ENCODE assay signal across 23 mouse cellular contexts in genomic region chr8:87105106-87105505, GRCm38 (mm10).
DNase-seq lines count a peak whose midpoint lies in the region; ATAC-seq and TF ChIP-seq lines count a peak whose summit lies in the region.
"Had no signal": no experiment of that assay in that cellular context is flagged by ENCODE, and none has a peak within 500 bp of the region (broad histone marks: within the 10 kb centered on the region; RNA-seq: fewer than 3 reads in every experiment).

No protein-coding gene starts in this region.

- no peaks in the 10 kb centered on the region for H3K36me3 ChIP-seq in forebrain, embryonic 14.5 days (ENCODE audit: control insufficient read depth, insufficient read depth, low read length)
- no peaks in the 10 kb centered on the region for H3K36me3 ChIP-seq in forebrain, embryonic 11.5 days (ENCODE audit: control insufficient read depth, insufficient read depth, low read length)
- H3K36me3 ChIP-seq in midbrain, embryonic 14.5 days (ENCODE audit: control insufficient read depth, insufficient read depth, low read length) = no peaks in the 10 kb centered on the region
- no peaks in the 10 kb centered on the region for H3K36me3 ChIP-seq in midbrain, embryonic 11.5 days (ENCODE audit: control insufficient read depth, insufficient read depth, low read length)
- no peaks in the 10 kb centered on the region for H3K36me3 ChIP-seq in neural tube, embryonic 15.5 days
- H3K36me3 ChIP-seq: embryonic facial prominence, embryonic 10.5 days; forebrain, embryonic 12.5 days; heart, embryonic 12.5 days; liver, embryonic 15.5 days; midbrain, embryonic 12.5 days had no signal

- H3K9me3 ChIP-seq in forebrain, embryonic 14.5 days (replicated peaks; ENCODE audit: control insufficient read depth, low read length) = no peaks in the 10 kb centered on the region
- H3K9me3 ChIP-seq in forebrain, embryonic 11.5 days (ENCODE audit: control insufficient read depth, low read length) = no peaks in the 10 kb centered on the region
- no peaks in the 10 kb centered on the region for H3K9me3 ChIP-seq in midbrain, embryonic 14.5 days (ENCODE audit: control insufficient read depth, low read length)
- no peaks in the 10 kb centered on the region; the same call in 1 of the 2 replicates for H3K9me3 ChIP-seq in midbrain, embryonic 11.5 days (ENCODE audit: control insufficient read depth, low read length)
- no peaks in the 10 kb centered on the region for H3K9me3 ChIP-seq in neural tube, embryonic 15.5 days (replicated peaks)
- H3K9me3 ChIP-seq: embryonic facial prominence, embryonic 10.5 days; forebrain, embryonic 12.5 days; heart, embryonic 12.5 days; liver, embryonic 15.5 days; midbrain, embryonic 12.5 days had no signal

- no peak overlapping the region for H3K4me3 ChIP-seq in forebrain, embryonic 14.5 days (ENCODE audit: low read depth, low read length)
- no peak overlapping the region for H3K4me3 ChIP-seq in forebrain, embryonic 11.5 days (ENCODE audit: low read depth, low read length)
- H3K4me3 ChIP-seq in layer of hippocampus, adult 2 months = no peak overlapping the region
- no peak overlapping the region for H3K4me3 ChIP-seq in midbrain, embryonic 14.5 days (replicated peaks; ENCODE audit: low read depth, low read length)
- no peak overlapping the region for H3K4me3 ChIP-seq in midbrain, embryonic 11.5 days (ENCODE audit: low read depth, low read length)
- no peak overlapping the region for H3K4me3 ChIP-seq in neural tube, embryonic 15.5 days (replicated peaks)
- H3K4me3 ChIP-seq: embryonic facial prominence, embryonic 10.5 days; forebrain, embryonic 12.5 days; heart, embryonic 12.5 days; left cerebral cortex, adult 2 months; liver, embryonic 15.5 days; midbrain, embryonic 12.5 days had no signal

- H3K9ac ChIP-seq in forebrain, embryonic 14.5 days (ENCODE audit: low read length) = no peak overlapping the region
- no peak overlapping the region for H3K9ac ChIP-seq in forebrain, embryonic 11.5 days (ENCODE audit: low read length)
- H3K9ac ChIP-seq in midbrain, embryonic 14.5 days (replicated peaks; ENCODE audit: low read length) = no peak overlapping the region
- H3K9ac ChIP-seq in midbrain, embryonic 11.5 days (ENCODE audit: low read length) = no peak overlapping the region
- no peak overlapping the region for H3K9ac ChIP-seq in neural tube, embryonic 15.5 days (replicated peaks)
- H3K9ac ChIP-seq: forebrain, embryonic 12.5 days; heart, embryonic 12.5 days; liver, embryonic 15.5 days; midbrain, embryonic 12.5 days had no signal

- no peak for TF ChIP-seq CTCF in layer of hippocampus, adult 2 months (conservative IDR thresholded peaks at IDR 0.05)

- peak; percentile 16 for DNase-seq in forebrain, embryonic 14.5 days (ENCODE audit: low spot score)
- DNase-seq in forebrain, embryonic 11.5 days (ENCODE audit: low spot score) = no peak
- DNase-seq in layer of hippocampus, adult 2 months (ENCODE audit: low spot score in 2 of 2) = peak; percentile 11 to 27
- DNase-seq in layer of hippocampus, postnatal 25 days (ENCODE audit: extremely low spot score in 1 of 2, low spot score in 1 of 2) = no peak
- DNase-seq in midbrain, embryonic 14.5 days = peak; percentile 55
- DNase-seq in midbrain, embryonic 11.5 days (ENCODE audit: low spot score, missing footprints) = no peak
- no peak for DNase-seq in heart, postnatal 4 days
- DNase-seq: adrenal gland, adult 2 months; cerebellum, adult 9-10 months; gastrocnemius, postnatal 10 days; heart, adult 11 months; heart, postnatal 14 days; right cerebral cortex, postnatal 14 days had no signal

- no peaks in the 10 kb centered on the region for H3K27me3 ChIP-seq in forebrain, embryonic 14.5 days (replicated peaks; ENCODE audit: control insufficient read depth, insufficient read depth, low read length)
- no peaks in the 10 kb centered on the region for H3K27me3 ChIP-seq in forebrain, embryonic 11.5 days (ENCODE audit: control insufficient read depth, insufficient read depth, low read length)
- no peaks in the 10 kb centered on the region for H3K27me3 ChIP-seq in midbrain, embryonic 14.5 days (ENCODE audit: control insufficient read depth, insufficient read depth, low read length)
- no peaks in the 10 kb centered on the region for H3K27me3 ChIP-seq in midbrain, embryonic 11.5 days (ENCODE audit: control insufficient read depth, insufficient read depth, low read length)
- H3K27me3 ChIP-seq in neural tube, embryonic 15.5 days (replicated peaks) = no peaks in the 10 kb centered on the region
- H3K27me3 ChIP-seq: heart, embryonic 12.5 days; liver, embryonic 15.5 days had no signal

- H3K4me2 ChIP-seq in forebrain, embryonic 14.5 days (ENCODE audit: low read length) = no peak overlapping the region
- H3K4me2 ChIP-seq in forebrain, embryonic 11.5 days (ENCODE audit: low read depth, low read length, severe bottlenecking) = no peak overlapping the region
- H3K4me2 ChIP-seq in midbrain, embryonic 14.5 days (ENCODE audit: low read length) = no peak overlapping the region
- H3K4me2 ChIP-seq in midbrain, embryonic 11.5 days = no peak overlapping the region
- H3K4me2 ChIP-seq in neural tube, embryonic 15.5 days = peak overlapping the region; percentile 13; the same call in 1 of the 2 replicates
- H3K4me2 ChIP-seq: forebrain, embryonic 12.5 days; heart, embryonic 12.5 days; liver, embryonic 15.5 days; midbrain, embryonic 12.5 days had no signal

- no peak for ATAC-seq in forebrain, embryonic 14.5 days
- no peak for ATAC-seq in forebrain, embryonic 11.5 days (replicated peaks; ENCODE audit: low FRiP score)
- ATAC-seq in midbrain, embryonic 14.5 days (ENCODE audit: low FRiP score, low TSS enrichment) = no peak
- no peak for ATAC-seq in midbrain, embryonic 11.5 days (ENCODE audit: low FRiP score)
- ATAC-seq in neural tube, embryonic 15.5 days (ENCODE audit: low FRiP score) = peak; percentile 59
- ATAC-seq: hindbrain, embryonic 16.5 days; intestine, postnatal 0 days had no signal

- H3K27ac ChIP-seq in forebrain, embryonic 14.5 days (ENCODE audit: low read depth, low read length) = no peak overlapping the region
- H3K27ac ChIP-seq in forebrain, embryonic 11.5 days (ENCODE audit: low read depth, low read length) = no peak overlapping the region
- H3K27ac ChIP-seq in layer of hippocampus, adult 2 months = no peak overlapping the region
- H3K27ac ChIP-seq in midbrain, embryonic 14.5 days (replicated peaks; ENCODE audit: low read depth, low read length) = no peak overlapping the region
- no peak overlapping the region for H3K27ac ChIP-seq in midbrain, embryonic 11.5 days (ENCODE audit: low read depth, low read length)
- no peak overlapping the region for H3K27ac ChIP-seq in neural tube, embryonic 15.5 days (replicated peaks)
- H3K27ac ChIP-seq: embryonic facial prominence, embryonic 10.5 days; forebrain, embryonic 12.5 days; left cerebral cortex, adult 2 months; liver, embryonic 15.5 days; macrophage; midbrain, embryonic 12.5 days had no signal

- WGBS in forebrain, embryonic 14.5 days = 53% methylated on average over 7 of the region's 7 CpGs
- WGBS in forebrain, embryonic 11.5 days = 67% methylated on average over 7 of the region's 7 CpGs
- WGBS in midbrain, embryonic 14.5 days = 19% methylated on average over 7 of the region's 7 CpGs
- 58% methylated on average over 7 of the region's 7 CpGs for WGBS in midbrain, embryonic 11.5 days
- WGBS in neural tube, embryonic 15.5 days = 26% methylated on average over 7 of the region's 7 CpGs

- no peaks in the 10 kb centered on the region for H3K4me1 ChIP-seq in forebrain, embryonic 14.5 days (ENCODE audit: control insufficient read depth, insufficient read depth, low read length)
- no peaks in the 10 kb centered on the region for H3K4me1 ChIP-seq in forebrain, embryonic 11.5 days (replicated peaks; ENCODE audit: control insufficient read depth, insufficient read depth, low read length)
- H3K4me1 ChIP-seq in midbrain, embryonic 14.5 days (ENCODE audit: control insufficient read depth, insufficient read depth, low read length) = peaks cover 14% of the 10 kb centered on the region
- peaks cover 7% of the 10 kb centered on the region; the same call in 1 of the 2 replicates for H3K4me1 ChIP-seq in midbrain, embryonic 11.5 days (ENCODE audit: control insufficient read depth, insufficient read depth, low read length)
- H3K4me1 ChIP-seq in neural tube, embryonic 15.5 days = peaks cover 12% of the 10 kb centered on the region; the same call in 1 of the 2 replicates
- H3K4me1 ChIP-seq: embryonic facial prominence, embryonic 10.5 days; heart, embryonic 12.5 days; liver, embryonic 15.5 days had no signal

Comparison
In these comparisons a context has a peak if more than half of its experiments do, and no peak if none do; other contexts are left out.
1. DNase-seq: peak in forebrain, embryonic 14.5 days (single experiment), layer of hippocampus, adult 2 months (2 of 2) and midbrain, embryonic 14.5 days (single experiment); none in forebrain, embryonic 11.5 days (single experiment), layer of hippocampus, postnatal 25 days (0 of 2), midbrain, embryonic 11.5 days (single experiment) and heart, postnatal 4 days (single experiment).